Mouse (Mus musculus): ENCODE measurements around the gene Rnf19b. TPM values are rescaled to one million over a fixed set of nuclear protein-coding genes. Genes with fewer than 3 reads are reported as not detected.

Rnf19b gene
- total RNA-seq, 2 experiments from 2014 or later, result 27.0 to 27.9 TPM

DNA sequence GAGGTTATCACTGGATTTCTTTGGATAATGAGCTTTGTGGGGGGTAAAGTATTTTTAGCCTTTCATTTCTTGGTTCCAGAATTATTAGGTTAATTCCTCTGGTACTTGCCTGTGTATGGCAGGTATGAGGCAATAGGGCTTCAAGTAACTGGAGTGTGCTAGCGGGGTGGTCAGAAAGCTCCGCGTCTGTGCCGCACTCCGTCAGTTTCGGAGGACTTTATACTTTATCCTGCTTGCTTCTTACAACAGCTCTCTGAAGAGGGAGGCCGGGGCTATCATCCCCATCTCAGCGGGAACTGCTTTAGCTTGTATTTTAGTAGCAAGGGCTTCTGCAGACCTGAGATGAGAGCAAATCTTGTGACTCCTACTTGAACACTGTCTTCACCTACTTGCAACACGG is 21.1 kb downstream of the Rnf19b start:
- no peak for DNase-seq

DNA sequence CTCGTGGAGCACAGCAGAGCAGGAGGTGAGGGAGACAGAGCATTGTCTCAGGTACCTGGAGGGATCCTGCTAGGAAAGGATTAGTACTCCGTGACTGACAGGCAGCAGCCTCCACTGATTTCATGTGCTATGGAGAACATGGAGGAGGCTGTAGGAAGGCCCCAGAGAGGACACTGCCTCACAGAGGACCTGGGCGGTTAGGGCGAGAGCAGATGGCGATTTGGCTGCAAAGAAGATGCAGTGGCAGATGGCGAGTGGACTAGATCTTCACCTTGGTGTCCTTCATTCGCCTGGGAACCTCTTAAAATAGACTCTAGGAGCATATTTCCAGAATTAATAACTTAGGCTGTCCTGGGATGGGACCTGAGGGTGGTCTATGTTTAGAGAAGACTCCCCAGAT is 23.0 kb downstream of the Rnf19b start:
- DNase-seq, result no peak

DNA sequence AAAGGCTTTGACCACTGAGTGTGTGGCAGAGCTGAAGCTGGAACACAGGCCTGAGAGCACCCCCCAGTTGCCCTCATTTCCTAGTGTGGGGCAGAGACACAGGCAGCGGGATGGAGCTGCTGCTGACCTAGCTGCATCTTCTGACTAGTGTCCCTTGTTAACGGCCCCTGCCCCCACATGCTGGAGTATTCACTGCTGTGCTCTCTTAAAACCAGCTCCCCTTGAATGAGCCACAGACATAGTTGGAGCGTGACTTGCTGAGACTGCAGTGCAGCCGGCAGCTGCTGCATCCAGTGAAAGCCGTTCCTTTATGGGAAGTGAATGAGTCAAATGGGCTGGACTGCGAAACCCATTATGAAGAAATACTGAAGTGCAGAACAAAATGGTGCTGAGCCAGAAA is 23.4 kb downstream of the Rnf19b start:
- DNase-seq, result no peak

DNA sequence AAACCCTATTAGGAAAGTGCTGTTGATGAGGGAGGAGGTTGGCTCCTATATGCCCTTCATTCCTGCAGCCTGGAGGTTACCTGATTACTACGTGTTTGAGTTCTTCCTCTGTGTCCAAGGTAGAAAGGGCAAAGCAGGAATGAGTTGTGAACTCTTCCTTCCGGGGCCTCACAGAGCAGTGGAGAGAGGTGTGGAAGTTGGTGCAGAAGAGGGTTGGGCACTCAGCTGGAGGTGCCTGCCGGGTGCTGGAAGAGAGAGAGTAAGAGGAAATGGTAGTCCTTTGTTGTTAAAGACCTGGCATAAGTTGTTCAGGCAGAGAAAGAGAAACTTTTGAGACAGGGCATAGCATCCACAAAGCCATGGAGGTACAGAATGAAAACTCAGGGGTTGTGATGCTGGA is 23.9 kb downstream of the Rnf19b start:
- no peak for DNase-seq

DNA sequence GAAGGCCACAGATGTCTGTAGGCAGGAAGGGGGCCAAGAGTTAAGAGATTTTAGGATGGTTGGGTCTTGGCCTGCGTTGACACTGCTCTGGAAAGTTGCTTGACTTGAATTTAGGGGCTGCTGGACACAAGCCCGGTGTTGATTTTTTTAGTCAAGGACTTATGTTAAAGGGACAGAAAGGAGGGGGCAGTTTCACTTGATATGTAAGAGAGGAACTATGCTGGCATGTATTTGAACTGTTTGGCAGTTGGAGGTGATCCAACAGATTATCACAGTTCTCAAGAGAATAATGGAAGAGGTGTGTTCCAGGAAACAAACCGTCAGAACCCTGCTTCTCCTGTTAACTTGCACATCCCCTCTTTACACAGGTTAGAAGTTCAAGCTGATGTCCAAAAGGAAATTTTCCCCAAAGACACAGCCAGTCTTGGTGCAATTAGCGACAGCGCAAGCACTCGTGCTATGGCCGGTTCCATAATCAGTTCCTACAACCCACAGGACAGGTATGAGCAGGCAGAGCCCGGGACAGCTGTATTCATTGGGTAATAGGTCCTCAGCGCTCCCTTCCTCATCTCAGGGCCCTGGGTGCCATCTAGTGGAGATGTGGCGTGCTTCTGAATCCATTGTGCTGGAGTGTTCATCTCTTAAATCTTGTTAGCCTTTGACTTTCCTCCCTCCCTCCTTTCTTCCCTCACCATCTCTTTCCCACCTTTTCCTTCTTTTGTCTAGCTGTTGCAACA is 24.5 kb downstream of the Rnf19b start:
- peak; percentile 78 for DNase-seq

DNA sequence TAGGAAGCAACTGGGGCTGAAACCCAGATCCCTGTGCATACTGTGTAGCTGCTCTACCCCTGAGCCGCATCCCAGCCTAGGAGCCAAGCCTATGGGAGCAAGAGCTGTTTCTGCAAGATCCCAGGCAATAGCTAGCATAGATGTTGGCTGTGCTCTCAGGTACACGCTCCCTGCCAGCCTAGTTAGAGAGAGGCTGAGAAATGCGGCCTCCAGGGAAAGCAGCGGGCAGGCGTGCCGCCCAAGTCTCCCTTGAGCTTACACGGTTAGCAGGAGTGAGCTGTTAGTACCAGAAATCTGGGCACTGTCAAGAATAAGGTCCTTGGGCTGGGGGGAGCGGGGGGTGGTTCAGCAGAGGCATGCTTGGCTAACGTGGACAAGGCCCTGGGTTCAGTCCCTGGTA is 26.8 kb downstream of the Rnf19b start:
- no peak for DNase-seq

DNA sequence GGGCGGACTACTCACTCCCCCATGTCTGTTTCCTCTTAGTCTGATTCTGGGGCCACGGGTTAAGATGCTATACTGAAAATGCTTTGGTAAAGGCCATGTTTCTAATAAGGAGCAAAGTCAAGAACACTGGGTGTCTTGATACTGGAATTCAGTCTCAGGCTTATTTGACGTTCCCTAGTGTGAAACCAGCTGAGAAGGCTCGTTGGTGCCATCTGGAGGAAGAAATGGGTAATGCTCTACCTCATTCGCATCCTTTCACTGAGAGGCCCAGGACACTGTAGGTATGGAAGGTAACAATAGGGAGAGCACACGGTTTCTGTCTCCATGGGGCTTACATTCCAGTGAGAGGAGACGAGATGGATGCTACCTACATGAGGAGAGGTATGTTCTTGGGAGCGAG is 28.0 kb downstream of the Rnf19b start:
- peak; percentile 82 for DNase-seq

DNA sequence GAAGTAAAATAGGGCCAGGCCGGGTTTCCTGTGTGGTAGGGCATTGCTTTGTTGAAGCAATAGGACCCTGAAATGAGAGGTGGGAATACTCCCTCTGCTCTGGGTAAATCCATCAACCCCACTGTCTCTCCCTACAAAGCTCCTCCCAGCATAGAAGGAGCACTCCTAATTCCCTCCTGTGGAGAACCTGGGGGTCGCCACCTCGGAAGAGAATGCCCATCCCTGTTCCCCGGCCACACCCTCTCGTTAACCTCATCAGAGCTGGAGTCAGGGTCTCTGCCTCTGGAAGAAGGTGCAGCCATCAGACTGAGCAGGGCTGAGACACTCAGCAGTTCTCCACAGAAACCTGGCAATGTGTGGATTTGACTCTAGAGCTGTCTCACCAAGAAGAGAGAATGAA is 29.8 kb downstream of the Rnf19b start:
- no peak for DNase-seq

DNA sequence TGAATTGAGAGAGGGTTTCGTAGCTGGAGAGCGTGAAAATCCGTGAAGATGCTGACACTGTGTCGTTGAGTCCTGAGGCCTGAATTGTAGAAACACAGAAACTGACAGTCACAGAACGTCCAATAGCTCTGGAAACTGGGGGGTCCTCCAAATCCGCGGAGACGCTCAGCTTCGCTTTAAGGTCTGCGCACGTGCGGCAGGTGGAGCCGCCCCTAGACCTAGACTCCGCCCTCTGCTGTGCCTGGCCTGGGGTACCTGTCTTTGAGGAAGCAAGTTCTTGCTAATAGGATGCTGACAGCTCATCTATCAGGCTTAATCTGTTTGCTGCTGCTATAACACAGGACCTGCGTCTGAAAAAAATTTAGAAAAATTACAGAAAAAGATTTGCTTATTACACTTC is 37.2 kb downstream of the Rnf19b start:
- no peak for DNase-seq

DNA sequence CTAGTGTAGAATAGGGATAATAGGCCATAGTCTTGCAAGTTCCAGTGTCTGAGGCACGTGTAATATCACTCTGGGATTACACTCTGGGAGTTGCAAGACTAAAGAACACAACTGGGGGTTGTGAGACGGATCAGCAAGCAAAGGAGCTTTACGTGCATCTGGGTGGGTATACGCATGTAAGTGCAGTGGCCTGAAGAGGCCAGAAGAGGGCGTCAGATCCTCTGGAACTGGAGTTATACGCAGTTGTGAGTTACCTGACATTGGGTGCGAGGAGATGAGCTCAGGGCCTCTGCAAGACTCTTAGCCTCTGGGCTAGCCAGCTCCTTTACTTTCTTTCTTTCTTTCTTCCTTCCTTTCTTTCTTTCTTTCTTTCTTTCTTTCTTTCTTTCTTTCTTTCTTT is 38.9 kb downstream of the Rnf19b start:
- DNase-seq, result no peak

DNA sequence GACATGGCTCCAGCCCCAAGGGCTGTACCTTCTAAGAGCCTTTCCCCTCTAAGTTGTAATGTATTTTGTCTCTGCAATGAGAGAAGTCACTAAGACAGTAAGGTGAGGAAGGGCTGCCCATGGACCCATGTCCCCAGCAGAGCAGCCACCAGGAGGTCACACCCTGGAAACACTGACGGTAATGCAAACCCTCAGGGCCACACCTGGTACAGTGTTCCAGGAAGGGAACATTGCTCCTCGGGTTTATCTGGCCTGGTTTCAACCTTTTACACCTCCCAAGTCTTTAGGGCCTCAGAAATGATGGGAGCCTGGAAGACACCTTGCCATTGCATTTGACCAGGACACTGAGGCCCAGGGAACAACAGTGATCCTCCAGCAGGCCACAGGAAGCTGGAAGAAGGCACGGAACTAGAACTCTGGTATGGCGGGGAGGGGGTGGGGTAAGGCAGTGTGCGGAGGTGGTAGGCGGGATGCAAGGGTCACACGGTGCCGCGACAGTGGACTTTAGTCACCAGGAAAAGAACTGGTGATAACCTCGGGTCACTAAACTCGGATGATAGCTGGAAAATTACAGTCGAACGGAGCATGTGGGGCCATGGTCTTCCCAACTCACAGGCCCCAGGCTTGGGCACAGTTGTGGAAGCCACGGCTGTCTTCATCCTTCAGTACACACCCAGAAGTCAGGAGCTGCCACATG is 44.2 kb downstream of the Rnf19b start:
- no peak for DNase-seq

DNA sequence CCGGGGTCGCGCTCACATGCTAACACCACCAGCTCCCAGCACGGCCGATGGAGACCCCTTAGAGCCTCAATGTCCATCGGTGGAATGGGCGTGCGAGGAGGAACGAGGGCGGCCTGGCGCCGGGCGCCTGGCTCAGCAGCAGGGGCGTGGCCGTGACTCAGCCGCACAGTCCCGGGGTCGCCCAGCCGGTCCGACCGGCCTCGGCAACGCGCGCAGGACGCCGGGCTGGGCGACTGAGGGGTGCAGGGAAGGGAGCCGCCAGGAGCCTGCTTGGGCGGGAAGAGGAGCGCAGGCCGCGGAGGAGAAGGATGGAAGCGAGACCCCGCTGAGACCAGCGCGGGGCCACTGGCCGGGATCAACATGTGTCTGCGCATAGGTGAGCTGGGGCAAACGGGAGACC is 47.3 kb downstream of the Rnf19b start, which contains the start of gene Tmem54:
Gene Tmem54, plus strand, starts transcription at position 193 of the 400 bp plus-strand sequence.
- DNase-seq, result no peak

DNA sequence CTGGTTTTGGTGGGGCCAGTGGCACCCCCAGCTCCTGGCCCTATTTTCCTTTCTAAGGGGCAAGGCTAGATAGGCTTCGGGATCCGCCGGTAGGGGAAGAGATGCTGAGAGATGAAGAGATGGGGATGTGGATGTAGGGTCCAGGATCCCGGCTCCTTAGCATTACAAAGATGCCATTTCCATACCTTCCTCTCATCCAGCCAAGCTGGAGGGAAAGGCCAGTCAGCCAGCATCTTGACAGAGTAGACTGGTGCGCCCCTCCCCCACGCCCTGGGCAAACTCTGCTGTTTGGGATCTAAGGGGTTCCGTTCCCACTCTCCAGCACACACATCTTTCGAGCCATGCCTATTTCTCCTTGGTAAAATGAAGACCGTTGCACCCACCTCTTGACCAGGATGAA is 48.0 kb downstream of the Rnf19b start:
- DNase-seq, result no peak

DNA sequence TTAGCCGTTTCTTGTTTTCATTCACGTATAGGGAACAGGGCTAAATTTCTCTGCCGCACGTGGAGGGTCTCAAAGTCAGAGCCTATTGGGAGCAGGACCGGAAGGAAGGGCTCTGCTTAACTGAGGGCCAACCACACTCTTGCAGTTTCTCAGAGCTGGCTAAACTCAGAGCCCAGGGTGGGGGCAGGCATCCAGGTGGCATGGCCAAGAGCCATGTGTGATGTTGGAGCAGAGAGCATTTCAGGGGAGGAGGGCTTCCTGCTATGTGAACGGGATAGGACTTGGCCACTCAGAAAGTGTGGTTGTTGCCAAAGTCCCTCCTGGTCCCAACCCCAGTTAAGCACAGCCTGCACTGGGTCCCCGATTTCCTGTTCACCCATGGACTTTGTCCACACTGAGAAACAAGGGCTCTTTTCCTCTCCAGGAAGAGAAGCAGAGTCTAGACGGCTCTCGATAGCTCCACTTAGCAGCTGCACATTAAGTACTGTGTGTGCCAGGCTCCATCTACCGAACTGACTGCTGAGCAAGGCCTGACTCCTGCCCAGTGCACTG is 49.4 kb downstream of the Rnf19b start:
- DNase-seq, result no peak

DNA sequence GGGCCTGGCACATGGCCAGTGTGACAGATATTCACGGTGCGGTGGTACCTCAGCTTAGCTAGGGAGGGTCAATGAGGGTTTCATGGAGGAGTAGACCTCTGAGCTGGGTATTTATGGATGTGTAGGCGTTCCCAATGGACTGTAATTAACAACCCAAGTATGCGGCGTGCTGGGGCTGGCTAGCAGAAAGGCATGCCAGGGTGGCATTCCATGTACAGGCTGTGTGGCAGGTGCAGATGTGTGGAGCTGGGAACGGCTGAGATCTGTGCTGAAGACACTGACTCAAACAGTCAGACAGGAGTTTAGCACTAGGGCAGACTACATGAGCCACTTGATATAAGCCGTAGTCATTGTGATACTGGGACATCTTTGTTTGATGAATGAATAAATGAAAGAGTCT is 50.6 kb downstream of the Rnf19b start:
- no peak for DNase-seq

DNA sequence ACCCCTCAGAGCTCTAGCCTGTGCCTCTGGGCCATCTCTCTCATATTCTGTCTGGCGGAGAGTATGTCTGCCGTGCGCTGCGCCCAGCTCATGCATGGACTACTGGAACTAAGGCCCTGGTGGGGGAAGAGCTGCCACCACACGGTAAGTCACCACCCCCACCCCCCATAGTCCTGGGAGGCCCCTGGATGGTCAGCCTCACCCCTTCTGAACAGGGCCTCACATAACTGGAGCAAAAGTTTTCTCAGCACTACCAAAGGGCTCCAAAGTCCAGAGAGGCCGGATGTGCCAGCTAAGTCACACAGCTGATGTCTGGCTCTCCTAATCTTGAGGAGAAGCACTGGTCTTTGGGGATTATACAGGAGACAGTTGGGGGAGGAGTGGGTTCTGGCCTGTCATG is 52.7 kb downstream of the Rnf19b start:
- DNase-seq, result no peak

DNA sequence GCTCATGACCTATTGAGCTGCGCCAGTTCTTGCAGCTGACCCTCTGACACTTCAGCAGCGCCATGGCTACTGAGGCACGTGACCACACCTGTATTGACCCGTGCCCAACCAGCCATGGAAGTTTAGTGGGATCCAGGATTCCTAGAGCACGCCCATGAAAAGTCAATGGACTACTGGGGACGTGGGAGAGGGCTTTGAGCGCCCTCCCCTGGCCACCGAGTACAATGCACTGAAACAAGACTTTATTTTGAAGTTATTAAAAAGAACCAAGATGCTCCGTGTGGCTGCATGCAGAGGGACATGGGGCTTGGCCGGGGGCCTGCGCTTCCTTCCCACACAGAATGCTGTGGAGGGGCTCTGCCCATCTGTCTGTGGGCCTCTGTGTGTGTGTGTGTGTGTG is 53.3 kb downstream of the Rnf19b start:
- DNase-seq, result no peak

DNA sequence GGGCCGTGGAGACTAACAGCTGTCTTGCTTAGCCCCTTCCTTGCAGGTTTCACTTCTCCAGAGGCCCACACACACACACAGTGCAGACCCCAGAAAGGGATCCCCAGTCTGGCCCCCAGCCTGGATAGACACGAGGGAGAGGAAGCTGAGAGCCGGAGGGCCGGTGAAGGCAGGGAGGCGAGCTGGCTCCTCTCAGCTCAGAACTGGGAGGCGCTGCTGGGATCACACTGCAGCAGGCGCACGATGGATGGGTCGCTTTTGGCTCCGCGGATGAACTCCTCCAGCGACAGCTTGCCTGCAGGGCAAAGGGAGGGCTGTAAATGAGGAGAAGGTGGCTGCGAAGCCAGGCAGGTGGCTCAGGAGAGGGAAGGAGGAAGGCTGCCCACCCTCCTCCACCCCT is 54.2 kb downstream of the Rnf19b start:
- DNase-seq, result no peak

DNA sequence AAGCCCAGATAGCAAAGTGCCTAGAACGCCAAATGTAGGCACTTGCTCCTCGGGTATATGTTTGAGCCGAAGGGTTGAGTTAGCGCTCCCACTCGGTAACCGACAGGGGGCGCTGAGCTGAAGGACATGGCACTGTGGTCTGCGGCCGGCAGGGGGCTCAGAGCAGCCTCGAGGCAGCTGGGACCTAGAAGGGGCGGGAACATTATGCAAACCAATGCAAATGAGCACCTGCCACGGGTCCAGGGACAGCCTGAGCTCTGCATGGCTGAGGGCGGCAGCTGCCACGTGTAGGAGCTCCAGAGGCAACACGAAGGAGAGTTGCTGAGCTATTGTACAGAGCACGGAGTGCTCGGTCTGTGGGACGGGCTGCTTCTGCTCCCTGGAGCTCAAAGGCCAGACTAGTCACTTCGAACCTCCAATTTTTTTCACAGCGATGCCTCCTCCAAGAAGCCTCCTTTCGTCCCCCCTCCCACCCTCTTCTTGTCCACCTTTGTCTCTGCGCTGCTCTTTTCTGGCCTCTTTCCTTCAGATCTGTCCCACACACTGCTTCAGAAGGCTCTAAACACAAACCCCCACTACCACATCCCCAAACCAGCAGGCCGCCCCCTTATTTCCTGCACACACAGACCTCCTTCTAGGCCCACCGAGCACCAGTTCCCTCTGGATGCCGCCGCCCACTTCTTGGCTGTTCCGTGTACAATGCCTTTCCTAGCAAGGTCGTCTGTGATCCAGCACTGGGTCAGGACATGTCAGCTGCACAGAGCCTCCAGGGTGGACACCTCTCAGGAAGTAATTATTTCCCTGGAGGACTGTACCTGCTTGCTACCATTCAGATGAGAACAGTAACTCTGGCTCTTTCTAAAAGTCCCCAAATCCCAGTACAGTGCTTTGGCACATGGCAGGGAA is 55.3 kb downstream of the Rnf19b start:
- peak; percentile 77 for DNase-seq

DNA sequence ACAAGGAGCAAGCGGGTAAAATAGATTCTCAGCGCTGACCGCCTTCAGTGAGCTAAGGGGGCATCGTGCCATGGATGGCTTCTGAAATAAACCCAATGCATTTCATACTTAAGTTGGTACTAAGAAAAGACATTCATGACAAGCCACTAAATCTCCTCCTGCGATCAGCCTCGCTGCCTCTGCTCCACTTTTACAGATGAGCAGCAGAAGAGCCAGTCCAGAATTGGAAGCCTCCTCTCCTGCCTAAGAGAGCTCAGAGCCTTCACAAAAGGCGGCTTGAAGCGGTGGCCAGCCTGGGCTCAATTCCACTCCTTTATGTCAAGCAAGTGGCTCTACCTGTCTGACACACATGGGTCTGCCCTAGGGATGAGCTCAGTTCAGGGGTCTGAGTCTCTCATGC is 58.6 kb downstream of the Rnf19b start:
- DNase-seq, result no peak

DNA sequence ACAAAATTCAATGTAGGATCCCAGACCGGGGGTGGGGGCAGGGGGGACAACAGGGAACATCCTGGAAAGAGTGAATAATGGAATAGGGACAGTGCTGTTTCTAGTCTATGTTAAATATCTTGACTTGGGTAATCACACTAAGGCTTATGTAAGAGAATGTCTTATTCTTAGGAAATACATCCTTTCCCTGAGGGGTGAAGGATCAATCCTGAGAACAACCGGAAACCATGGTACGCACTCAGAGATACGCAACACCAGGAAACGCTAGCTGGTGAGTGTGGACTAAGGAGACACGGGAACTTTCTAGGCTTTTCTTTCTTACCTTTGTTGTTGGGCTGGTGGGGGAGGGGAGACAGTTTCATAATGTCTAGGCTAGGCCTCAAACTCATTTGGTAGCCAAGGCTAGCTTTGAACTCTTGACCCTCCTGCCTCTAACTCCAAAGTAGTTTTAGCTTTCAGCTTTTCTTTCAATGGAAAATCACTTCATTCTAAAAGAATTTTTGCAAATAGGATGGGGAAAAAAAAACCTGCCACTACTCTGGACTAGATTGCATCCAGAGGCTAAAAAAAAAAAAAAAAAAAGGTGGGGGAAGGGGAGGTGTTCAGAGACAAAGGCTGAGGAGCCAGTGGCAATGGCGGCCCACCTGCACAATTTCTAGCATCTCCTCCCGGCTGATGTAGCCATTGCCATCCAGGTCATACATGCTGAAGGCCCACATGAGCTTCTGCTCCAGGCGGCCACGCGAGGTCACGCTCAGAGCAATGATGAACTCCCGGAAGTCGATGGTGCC is 59.8 kb downstream of the Rnf19b start:
- no peak for DNase-seq

DNA sequence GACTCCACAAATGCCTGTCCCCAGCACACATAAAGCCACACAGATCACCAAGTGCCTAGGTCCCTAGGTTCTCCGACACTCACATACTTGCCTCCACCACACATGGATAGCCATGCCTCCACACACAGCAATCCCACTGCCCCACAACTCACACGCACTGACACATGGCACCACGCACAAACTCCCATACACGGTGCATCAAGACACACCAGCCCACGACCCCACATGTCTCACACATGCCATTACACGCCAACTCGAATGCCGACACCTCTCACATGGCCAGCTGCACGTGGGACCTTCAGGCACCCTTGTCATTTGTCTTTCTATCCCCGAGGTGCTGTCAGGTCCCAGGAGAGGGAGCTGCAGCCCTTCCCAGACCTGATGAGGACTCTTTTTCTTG is 61.6 kb downstream of the Rnf19b start:
- no peak for DNase-seq

Data from heart, postnatal 4 days (tissue).